Mouse (Mus musculus): ENCODE results near the gene Tcf7l2.
A peak's percentile ranks its signal among the peaks of the same experiment; 100 is the strongest.

Tcf7l2 gene

GRCm38 (mm10) chr19:55732994-55733393 lies 8.6 kb upstream of the Tcf7l2 start:
- DNase-seq: no peak

- no peak for DNase-seq
These were observed 5.6 kb upstream of the Tcf7l2 start for GRCm38 (mm10) chr19:55736016-55736415.

GRCm38 (mm10) chr19:55739713-55740112 lies 1.9 kb upstream of the Tcf7l2 start:
- no peak for DNase-seq

- DNase-seq: no peak
These were observed 724 bp upstream of the Tcf7l2 start for GRCm38 (mm10) chr19:55740753-55741438.

- DNase-seq: peak; percentile 43
These were observed 873 bp downstream of the Tcf7l2 start for GRCm38 (mm10) chr19:55742386-55743000.

- DNase-seq: peak; percentile 46
These were observed 1.5 kb downstream of the Tcf7l2 start for GRCm38 (mm10) chr19:55743001-55743556.

GRCm38 (mm10) chr19:55743557-55744441 lies 2.2 kb downstream of the Tcf7l2 start:
- peak; percentile 42 for DNase-seq

- DNase-seq: no peak
These were observed 3.1 kb downstream of the Tcf7l2 start for GRCm38 (mm10) chr19:55744576-55745191.

GRCm38 (mm10) chr19:55745192-55745578 lies 3.6 kb downstream of the Tcf7l2 start:
- DNase-seq: no peak

- no peak for DNase-seq
These were observed 4.6 kb downstream of the Tcf7l2 start for GRCm38 (mm10) chr19:55746241-55746640.

- no peak for DNase-seq
These were observed 5.8 kb downstream of the Tcf7l2 start for GRCm38 (mm10) chr19:55747237-55747925.

GRCm38 (mm10) chr19:55747926-55748291 lies 6.3 kb downstream of the Tcf7l2 start:
- DNase-seq: no peak

GRCm38 (mm10) chr19:55748801-55749200 lies 7.2 kb downstream of the Tcf7l2 start:
- DNase-seq: no peak

GRCm38 (mm10) chr19:55749532-55749931 lies 7.9 kb downstream of the Tcf7l2 start:
- no peak for DNase-seq

GRCm38 (mm10) chr19:55750048-55750447 lies 8.4 kb downstream of the Tcf7l2 start:
- no peak for DNase-seq

GRCm38 (mm10) chr19:55750465-55750864 lies 8.8 kb downstream of the Tcf7l2 start:
- DNase-seq: no peak

GRCm38 (mm10) chr19:55752861-55753260 lies 11.2 kb downstream of the Tcf7l2 start:
- no peak for DNase-seq

GRCm38 (mm10) chr19:55754303-55754702 lies 12.7 kb downstream of the Tcf7l2 start:
- DNase-seq: no peak

GRCm38 (mm10) chr19:55755462-55755861 lies 13.8 kb downstream of the Tcf7l2 start:
- no peak for DNase-seq

- no peak for DNase-seq
These were observed 15.1 kb downstream of the Tcf7l2 start for GRCm38 (mm10) chr19:55756707-55757106.

GRCm38 (mm10) chr19:55757403-55757802 lies 15.8 kb downstream of the Tcf7l2 start:
- no peak for DNase-seq

- no peak for DNase-seq
These were observed 16.5 kb downstream of the Tcf7l2 start for GRCm38 (mm10) chr19:55758158-55758557.

All from thymus, postnatal 14 days (tissue).